ENCODE assay signal across 12 mouse cellular contexts in the genomic region with DNA sequence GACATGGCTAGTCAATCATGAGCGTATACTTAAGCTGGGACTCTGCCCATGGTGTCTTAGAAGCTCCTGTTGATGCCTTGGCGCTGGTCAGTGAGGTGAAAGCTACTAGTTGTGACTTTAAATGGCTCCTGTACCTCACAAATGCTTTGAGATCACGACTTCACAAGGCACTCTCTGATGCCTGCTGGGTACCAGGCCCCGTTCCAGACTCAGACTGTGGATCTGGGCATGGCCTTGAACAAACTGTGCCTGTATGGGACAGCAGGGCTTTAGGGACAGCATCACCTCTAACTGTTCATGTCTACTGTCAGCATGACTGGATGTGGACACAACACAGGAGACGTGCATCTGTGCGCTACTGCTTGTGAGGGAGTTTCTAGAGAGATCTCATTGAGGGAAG. TPM values are rescaled to one million over a fixed set of nuclear protein-coding genes. Genes with fewer than 3 reads are reported as not detected.
"Had no signal": no experiment of that assay in that cellular context is flagged by ENCODE, and none has a peak within 500 bp of the region (broad histone marks: within the 10 kb centered on the region; RNA-seq: fewer than 3 reads in every experiment).

No protein-coding gene starts in this region.

- H3K4me3 ChIP-seq: kidney, embryonic 15.5 days; limb, embryonic 12.5 days; liver, embryonic 13.5 days; midbrain, embryonic 13.5 days; myocyte; neural tube, embryonic 15.5 days had no signal

- DNase-seq: right cerebral cortex, adult 18-20 months; right cerebral cortex, postnatal 25 days; thymus, adult 18-20 months had no signal

- H3K9ac ChIP-seq: kidney, embryonic 15.5 days; limb, embryonic 12.5 days; liver, embryonic 13.5 days; midbrain, embryonic 13.5 days; neural tube, embryonic 15.5 days had no signal

- H3K4me2 ChIP-seq: kidney, embryonic 15.5 days; limb, embryonic 12.5 days; liver, embryonic 13.5 days; midbrain, embryonic 13.5 days; neural tube, embryonic 15.5 days had no signal

- H3K27ac ChIP-seq: kidney, embryonic 15.5 days; limb, embryonic 12.5 days; liver, embryonic 13.5 days; midbrain, embryonic 13.5 days; neural tube, embryonic 15.5 days had no signal

- H3K36me3 ChIP-seq: kidney, embryonic 15.5 days; limb, embryonic 12.5 days; liver, embryonic 13.5 days had no signal

- H3K9me3 ChIP-seq: kidney, embryonic 15.5 days; limb, embryonic 12.5 days; liver, embryonic 13.5 days; midbrain, embryonic 13.5 days; neural tube, embryonic 15.5 days had no signal

- ATAC-seq: midbrain, embryonic 13.5 days had no signal

- H3K4me1 ChIP-seq: kidney, embryonic 15.5 days; limb, embryonic 12.5 days; liver, embryonic 13.5 days; neural tube, embryonic 15.5 days had no signal

RNA-seq across cellular contexts. Expression of gene Nptxr, which starts 13.7 kb away (rescaled TPM):
- total RNA-seq: megakaryocyte-erythroid progenitor cell, adult 5-6 weeks had no signal

RNA-seq across cellular contexts. Expression of gene Npcd, which starts 43.1 kb away (rescaled TPM):
- total RNA-seq: megakaryocyte-erythroid progenitor cell, adult 5-6 weeks had no signal
- polyA plus RNA-seq: kidney, adult 2 months; kidney, embryonic 15.5 days; limb, embryonic 12.5 days; liver, embryonic 13.5 days; neural tube, embryonic 11.5 days had no signal
